Mouse (Mus musculus) hindbrain, embryonic 12.5 days (tissue): Measurements from ENCODE around the gene Lyst. TPM values are rescaled to one million over a fixed set of nuclear protein-coding genes. Genes with fewer than 3 reads are reported as not detected.
"Not testable (repeated sequence)": the region's sequence is repeated elsewhere in the genome, so short reads cannot be mapped to it uniquely, and the experiment has no call there.

Source experiments
- ATAC-seq: fragments of 200-750 bp; cut with Nextera tagmentation; 2 replicates; pipeline ENCODE4 v1.8.0; 2017; ENCODE audit warnings: moderate TSS enrichment; ENCODE audit not compliant: low FRiP score
- H3K27ac ChIP-seq: fragments of 300-500 bp; sonication (generic); 2 replicates; pipeline ENCODE4 v1.5.1; 2016; ENCODE audit warnings: mild to moderate bottlenecking
- H3K27me3 ChIP-seq: fragments of 300-500 bp; sonication (generic); 2 replicates; pipeline ENCODE4 v1.6.1; 2016; ENCODE audit warnings: mild to moderate bottlenecking
- H3K36me3 ChIP-seq: fragments of 300-500 bp; sonication (generic); 2 replicates; pipeline ENCODE4 v1.6.1; 2016; ENCODE audit warnings: mild to moderate bottlenecking
- H3K4me1 ChIP-seq: fragments of 300-500 bp; sonication (generic); 2 replicates; pipeline ENCODE4 v1.6.1; 2016
- H3K4me2 ChIP-seq: fragments of 300-500 bp; sonication (generic); replicated peaks from 2 replicates; pipeline ENCODE4 v1.6.1; 2016; ENCODE audit warnings: mild to moderate bottlenecking
- H3K4me3 ChIP-seq: fragments of 300-500 bp; sonication (generic); 2 replicates; pipeline ENCODE4 v1.5.1; 2016; ENCODE audit warnings: mild to moderate bottlenecking
- H3K9ac ChIP-seq: fragments of 300-500 bp; sonication (generic); 2 replicates; pipeline ENCODE4 v1.6.1; 2016; ENCODE audit warnings: mild to moderate bottlenecking, moderate library complexity
- H3K9me3 ChIP-seq: fragments of 300-500 bp; sonication (generic); replicated peaks from 2 replicates; pipeline ENCODE4 v1.6.1; 2016; ENCODE audit warnings: mild to moderate bottlenecking
- WGBS: fragments of 180-500 bp; shearing (Covaris S2); methylation state at CpG from one replicate; pipeline ENCODE4 v1.1.7; 2016; 5-methylcytosine and 5-hydroxymethylcytosine counted together
- polyA plus RNA-seq: library from polyadenylated mRNA; unstranded; fragments of >200 nt; fragmentation: Nextera tagmentation; extraction: Ambion mirVana; gene quantifications from 2 replicates; pipeline ENCODE4 v1.2.1, GENCODE M21; 2016

Lyst gene
- polyA plus RNA-seq, result 3.2 and 3.7 TPM in 2 replicates

DNA sequence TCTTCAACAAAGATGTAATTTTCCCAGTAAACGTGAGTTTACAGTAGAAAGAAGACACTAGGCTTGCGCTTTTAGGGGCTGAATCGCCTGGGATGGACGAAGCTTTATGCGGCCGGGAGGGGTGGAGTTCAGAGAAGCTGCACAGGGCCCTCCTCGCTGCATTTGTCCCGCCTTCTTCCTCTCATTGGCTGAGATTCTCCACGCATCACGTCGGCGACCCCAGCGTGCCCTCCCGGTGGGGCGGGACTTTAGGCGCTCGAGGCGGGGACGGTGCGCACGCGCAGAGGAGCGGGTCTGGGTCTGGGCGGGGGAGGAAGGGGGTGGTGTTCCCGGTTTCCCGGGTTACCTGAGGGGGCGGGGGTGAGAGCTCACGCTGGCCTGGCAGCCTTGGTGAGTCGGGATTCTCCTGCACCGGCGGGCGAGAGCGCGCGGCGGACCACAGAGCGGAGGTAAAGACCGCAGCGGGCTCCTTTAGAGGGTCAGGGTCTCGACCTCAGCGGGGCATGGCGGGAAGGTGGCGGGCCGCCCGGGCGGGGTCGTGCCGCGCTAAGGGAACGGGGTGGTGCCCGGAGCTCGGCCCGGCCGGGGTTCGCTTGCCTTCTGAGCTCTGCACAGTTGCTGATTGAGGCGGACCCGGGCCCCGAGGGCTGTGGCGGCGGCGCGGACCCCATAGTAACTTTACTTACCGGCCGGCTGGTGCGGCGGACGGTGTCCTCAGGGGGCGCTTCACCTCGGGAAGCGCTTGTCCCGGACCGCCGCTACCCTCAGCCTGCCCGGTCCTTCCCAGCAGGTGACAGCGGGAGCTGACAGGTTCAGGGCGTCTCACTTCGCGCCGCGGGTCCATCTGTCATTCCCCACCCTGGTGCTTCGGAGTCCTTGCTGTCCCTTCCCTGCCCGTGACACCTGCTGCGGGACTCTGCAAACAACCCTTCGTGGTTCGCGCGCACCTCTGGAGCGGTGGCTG is at the start of gene Lyst:
Gene Lyst, plus strand, starts transcription at position 350 of the 964 bp plus-strand sequence.
- Histone ChIP-seq H3K4me2 (peak within 1 kb of the TSS; percentile 82), H3K9ac (peak within 1 kb of the TSS; percentile 80), H3K27ac (peak within 1 kb of the TSS; percentile 83), H3K36me3 (no peaks in the 10 kb centered on the region), H3K4me1 (no peaks in the 10 kb centered on the region; the same call in 1 of the 2 replicates), H3K9me3 (no peaks in the 10 kb centered on the region), H3K27me3 (no peaks in the 10 kb centered on the region), H3K4me3 (peak within 1 kb of the TSS; percentile 81)
- WGBS, result under 1% methylated on average over 87 of the region's 88 CpGs
- ATAC-seq, result peak; percentile 99

DNA sequence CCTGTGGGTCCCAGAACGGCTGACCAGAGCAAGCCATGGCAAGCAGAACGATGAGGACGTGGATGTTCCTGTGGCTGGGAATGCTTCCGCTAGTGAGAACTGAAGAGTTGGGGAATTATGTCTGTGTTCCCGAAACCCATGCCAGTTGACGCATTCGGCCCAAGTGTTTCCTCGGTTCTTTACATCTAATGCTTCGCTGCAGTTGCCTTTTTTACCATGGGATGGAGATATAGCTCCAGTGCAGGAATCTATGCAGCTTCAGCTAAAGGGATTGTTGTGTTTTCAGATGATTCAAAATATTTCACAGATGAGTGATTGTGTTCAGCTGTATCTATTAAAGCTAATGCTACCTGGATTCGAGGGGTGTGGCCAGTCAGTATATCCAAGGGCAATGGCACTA is 47.1 kb upstream of the Lyst start:
- H3K4me2 ChIP-seq, H3K4me1 ChIP-seq, H3K27me3 ChIP-seq, H3K4me3 ChIP-seq, H3K36me3 ChIP-seq, H3K9ac ChIP-seq, H3K9me3 ChIP-seq, ATAC-seq, H3K27ac ChIP-seq: not testable (repeated sequence)
- 90% methylated on average over 10 of the region's 10 CpGs for WGBS

DNA sequence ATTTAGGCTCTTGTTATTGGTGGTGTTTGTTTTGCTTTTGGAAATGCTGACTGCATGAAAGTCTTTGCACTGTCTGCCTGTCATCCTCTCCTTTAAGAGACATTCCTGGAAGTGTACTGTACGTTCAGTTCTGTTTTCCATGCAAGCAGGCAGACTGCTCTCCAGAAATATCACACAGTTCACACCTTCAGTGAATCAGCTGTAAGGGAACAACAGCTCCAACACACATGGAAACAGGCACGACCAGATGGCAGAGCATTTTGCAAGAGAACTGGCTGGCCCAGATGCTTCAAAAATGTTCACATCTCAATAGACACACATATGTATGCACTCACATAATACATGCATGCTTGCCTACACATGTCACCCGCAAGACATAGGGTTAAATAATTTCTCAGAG is 43.4 kb upstream of the Lyst start:
- H3K4me3 ChIP-seq, result no peak overlapping the region

DNA sequence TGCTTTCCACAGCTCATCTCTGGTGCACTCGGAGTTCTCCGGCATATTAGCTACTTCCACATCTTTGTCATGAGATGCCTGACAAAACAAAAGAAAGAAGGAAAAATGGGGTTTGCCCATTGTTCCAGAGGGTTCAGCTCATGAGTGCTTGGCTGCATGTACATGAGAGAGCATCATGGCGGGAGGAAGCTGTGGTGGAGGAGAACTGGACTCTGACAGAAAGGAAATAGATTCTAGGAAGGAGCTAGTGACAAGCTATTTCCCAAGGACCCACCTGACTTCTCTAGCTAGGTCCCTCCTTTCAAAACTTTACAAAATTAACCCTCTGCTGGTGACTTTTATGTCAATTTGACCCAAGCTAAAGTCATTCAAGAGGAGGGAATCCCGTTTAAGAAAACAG is 42.3 kb upstream of the Lyst start:
- H3K27ac ChIP-seq, result no peak overlapping the region
- no peak for ATAC-seq
- WGBS, result 93% methylated on average over 4 of the region's 4 CpGs
- H3K36me3 ChIP-seq, result no peaks in the 10 kb centered on the region
- H3K9me3 ChIP-seq, result no peaks in the 10 kb centered on the region; the same call in 1 of the 2 replicates
- no peak overlapping the region for H3K9ac ChIP-seq
- no peak overlapping the region for H3K4me2 ChIP-seq
- no peaks in the 10 kb centered on the region for H3K27me3 ChIP-seq
- H3K4me1 ChIP-seq, result no peaks in the 10 kb centered on the region
- no peak overlapping the region for H3K4me3 ChIP-seq

More for the DNA sequence above, 43.4 kb upstream of the Lyst start:
- Histone ChIP-seq H3K9ac (no peak overlapping the region), H3K4me1 (no peaks in the 10 kb centered on the region), H3K27me3 (no peaks in the 10 kb centered on the region), H3K9me3 (no peaks in the 10 kb centered on the region; the same call in 1 of the 2 replicates), H3K27ac (no peak overlapping the region), H3K4me2 (no peak overlapping the region), H3K36me3 (no peaks in the 10 kb centered on the region)
- no peak for ATAC-seq
- 72% methylated on average over 3 of the region's 3 CpGs for WGBS

DNA sequence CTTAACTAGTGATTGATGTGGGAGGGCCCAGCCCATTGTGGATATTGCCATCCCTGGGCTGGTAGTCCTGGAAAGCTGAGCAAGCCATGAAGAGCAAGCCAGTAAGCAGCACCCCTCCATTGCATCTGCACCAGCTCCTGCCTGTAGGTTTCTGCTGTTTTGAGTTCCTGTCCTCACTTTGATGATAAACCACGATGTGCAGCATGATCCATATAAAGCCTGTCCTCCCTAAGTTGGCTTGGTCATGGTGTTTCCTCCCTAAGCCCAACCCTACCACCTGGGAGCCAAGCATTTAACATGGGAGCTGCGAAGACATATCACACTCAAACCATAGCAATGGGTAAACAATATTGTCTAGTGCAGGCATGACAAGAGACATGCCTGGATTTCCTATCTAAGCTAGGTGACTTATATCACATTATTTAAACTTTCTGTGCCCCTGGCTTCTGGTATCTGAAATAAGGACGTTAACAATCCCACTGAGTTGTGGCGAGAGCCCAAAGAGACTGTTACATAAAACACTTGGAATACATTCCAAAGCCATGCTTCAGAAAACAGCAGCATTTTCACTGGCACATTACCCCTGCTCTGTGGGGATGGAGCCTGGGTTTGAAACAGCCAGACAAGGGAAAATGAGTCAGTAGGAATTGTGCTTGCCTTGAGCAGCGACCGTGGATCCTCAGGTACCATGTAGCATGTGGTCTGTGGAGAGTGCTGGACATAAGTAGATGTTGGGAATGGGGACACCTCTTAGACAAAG is 41.6 kb upstream of the Lyst start:
- Histone ChIP-seq H3K9me3 (no peaks in the 10 kb centered on the region; the same call in 1 of the 2 replicates), H3K4me3 (no peak overlapping the region), H3K4me1 (no peaks in the 10 kb centered on the region), H3K36me3 (no peaks in the 10 kb centered on the region), H3K27ac (no peak overlapping the region), H3K9ac (no peak overlapping the region), H3K27me3 (no peaks in the 10 kb centered on the region), H3K4me2 (no peak overlapping the region)
- ATAC-seq, result no peak
- 91% methylated on average over 6 of the region's 6 CpGs for WGBS

DNA sequence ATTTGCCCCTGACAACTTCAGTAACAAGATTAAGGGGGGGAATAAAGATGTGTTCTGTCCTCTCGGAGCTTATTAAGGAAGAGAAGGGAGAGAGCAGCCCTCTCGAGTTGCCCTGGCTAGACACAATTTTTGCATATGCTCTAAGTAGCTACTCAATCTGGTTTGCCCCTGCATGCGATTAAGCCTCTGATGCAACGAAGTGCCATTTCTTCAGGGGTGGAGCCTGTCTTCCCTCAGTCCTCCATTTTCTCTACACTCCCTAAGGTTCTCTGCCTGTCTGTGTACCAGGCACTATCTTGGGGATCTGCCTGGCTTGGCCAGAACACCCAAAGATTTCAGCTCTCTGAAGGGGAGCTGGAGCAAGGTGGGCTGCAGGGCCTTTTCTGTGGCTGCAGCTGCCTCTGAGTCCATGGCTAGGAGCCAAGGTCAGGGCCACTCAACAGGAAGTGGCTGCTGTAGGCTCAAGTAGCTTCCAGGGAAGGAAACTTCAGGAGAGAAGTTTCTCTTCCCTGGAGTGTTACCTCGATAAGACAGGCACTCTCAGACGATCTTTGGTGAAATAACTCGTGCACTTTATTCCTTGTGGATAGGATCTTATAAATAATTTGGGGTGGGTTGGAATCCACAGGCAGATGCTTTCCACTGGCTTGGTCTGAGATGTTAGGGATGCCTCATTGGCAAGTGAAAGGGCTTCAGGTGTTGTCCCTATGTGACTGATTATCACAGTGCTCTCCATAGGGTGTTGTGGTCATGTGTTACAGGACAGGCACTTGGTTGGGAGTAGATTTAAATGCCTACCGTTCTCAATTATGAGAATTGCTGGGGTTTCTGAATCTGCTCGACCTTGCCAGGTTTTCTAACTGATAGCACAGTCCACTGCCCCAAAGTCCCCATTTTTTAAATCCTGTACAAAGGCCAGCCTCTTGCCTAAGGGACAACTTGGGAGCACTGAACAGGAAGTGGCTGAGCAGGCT is 40.2 kb upstream of the Lyst start:
- WGBS, result 77% methylated on average over 9 of the region's 9 CpGs
- H3K4me1 ChIP-seq, result no peaks in the 10 kb centered on the region
- no peak overlapping the region for H3K4me3 ChIP-seq
- H3K9me3 ChIP-seq, result no peaks in the 10 kb centered on the region; the same call in 1 of the 2 replicates
- H3K4me2 ChIP-seq, result no peak overlapping the region
- no peaks in the 10 kb centered on the region for H3K27me3 ChIP-seq
- no peaks in the 10 kb centered on the region for H3K36me3 ChIP-seq
- no peak for ATAC-seq
- H3K9ac ChIP-seq, result no peak overlapping the region
- no peak overlapping the region for H3K27ac ChIP-seq

DNA sequence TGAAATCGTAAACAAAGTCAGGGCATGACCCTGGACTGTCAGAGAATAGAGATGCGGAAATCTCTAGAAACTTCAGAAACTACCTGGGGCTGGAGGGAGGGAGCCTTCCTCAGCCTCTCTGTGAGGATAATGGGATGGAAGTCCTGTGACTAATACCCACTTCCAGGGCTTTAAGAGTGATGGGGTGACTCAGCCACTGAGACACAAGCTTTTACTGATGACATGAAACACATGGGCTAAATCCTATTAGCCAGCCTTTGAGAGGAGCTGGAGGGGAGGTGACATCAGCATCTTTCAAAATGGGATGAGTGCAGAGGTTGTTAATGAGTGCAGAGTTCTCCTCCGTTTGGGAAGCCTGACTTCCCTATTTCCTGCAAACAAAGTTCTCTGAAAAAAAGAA is 38.2 kb upstream of the Lyst start:
- Histone ChIP-seq H3K4me2 (no peak overlapping the region), H3K27ac (no peak overlapping the region), H3K9me3 (no peaks in the 10 kb centered on the region; the same call in 1 of the 2 replicates), H3K27me3 (no peaks in the 10 kb centered on the region), H3K4me3 (no peak overlapping the region), H3K36me3 (no peaks in the 10 kb centered on the region), H3K9ac (no peak overlapping the region), H3K4me1 (no peaks in the 10 kb centered on the region)
- no peak for ATAC-seq
- WGBS, result 59% methylated on average over 3 of the region's 3 CpGs

DNA sequence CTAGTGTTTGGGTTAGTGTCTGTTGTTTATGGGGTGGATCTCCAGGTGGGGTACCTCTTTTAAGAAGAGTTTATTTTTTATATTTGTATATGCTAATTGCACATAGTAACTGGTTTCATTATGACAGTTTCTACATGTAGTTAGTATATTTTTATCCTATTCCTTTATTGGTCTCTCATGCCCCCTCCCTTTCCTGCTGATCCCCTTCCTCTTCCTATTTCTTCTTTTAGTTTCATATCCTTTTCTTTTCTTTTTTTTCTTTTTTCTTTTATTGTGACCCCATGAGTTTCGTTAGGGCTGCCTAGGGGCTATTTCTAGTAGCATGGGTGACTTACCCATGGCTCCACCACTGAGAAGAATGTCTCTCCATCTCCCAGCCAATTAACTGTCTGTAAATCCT is 36.5 kb upstream of the Lyst start:
- Histone ChIP-seq H3K27me3 (no peaks in the 10 kb centered on the region), H3K9me3 (no peaks in the 10 kb centered on the region), H3K4me3 (no peak overlapping the region), H3K4me2 (no peak overlapping the region), H3K9ac (no peak overlapping the region), H3K36me3 (no peaks in the 10 kb centered on the region), H3K27ac (no peak overlapping the region), H3K4me1 (no peaks in the 10 kb centered on the region)
- 73% methylated on average over 1 of the region's 1 CpGs for WGBS
- no peak for ATAC-seq

DNA sequence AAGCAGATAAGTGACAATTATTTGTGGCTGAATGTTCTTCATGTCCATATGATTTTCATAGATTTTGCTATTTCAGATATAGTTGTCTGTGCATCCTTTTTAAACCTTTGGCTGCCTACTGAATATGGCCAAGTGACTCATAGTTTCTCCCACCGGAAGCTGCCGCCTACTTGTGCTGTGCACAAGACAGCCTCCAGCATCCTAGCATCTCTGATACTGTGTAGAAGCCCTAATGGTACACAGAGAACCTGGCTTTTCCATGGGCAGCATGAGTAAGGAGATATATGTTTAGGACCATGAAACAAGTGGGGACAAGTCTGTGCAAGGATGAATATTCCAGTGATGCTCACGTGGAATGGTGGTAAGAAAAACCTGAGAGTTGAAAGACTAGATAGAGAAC is 35.0 kb upstream of the Lyst start:
- no peak for ATAC-seq
- Histone ChIP-seq H3K27ac (no peak overlapping the region), H3K36me3 (no peaks in the 10 kb centered on the region), H3K4me1 (no peaks in the 10 kb centered on the region), H3K4me2 (no peak overlapping the region), H3K27me3 (no peaks in the 10 kb centered on the region), H3K9me3 (no peaks in the 10 kb centered on the region), H3K4me3 (no peak overlapping the region), H3K9ac (no peak overlapping the region)
- 90% methylated on average over 3 of the region's 3 CpGs for WGBS

DNA sequence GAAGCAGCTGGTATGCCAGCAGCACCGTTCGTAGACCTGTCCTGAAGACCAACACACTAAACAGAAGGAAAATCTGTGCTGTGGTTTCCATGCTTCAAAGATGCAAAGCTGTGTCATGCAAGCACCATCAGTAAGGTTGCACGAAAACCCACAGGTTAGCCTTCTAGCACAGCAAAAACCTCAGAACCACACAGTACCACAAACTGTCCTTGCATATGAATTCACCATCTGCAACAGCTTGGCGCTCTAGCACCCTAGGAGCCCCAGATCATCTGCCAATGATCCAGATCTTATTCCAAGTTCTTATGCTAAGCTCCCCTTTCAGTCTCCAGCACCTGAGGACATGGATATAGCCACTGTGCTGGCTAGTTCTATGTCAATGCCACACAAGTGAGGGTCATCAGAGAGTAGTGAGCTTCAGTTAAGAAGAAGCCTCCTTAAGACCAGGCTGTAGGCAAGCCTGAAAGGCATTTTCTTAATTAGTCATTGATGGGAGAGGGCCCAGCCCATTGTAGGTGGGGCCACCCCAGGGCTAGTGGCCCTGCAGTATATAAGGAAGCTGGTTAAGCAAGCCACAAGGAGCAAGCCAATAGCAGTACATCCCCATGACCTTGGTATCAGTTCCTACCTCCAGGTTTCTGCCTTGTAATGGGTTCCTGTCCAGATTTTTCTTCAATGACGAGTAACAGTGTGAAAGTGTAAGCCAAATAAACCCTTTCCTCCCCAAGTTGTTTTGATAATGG is 33.0 kb upstream of the Lyst start:
- no peaks in the 10 kb centered on the region for H3K27me3 ChIP-seq
- WGBS, result 87% methylated on average over 5 of the region's 5 CpGs
- no peak for ATAC-seq

DNA sequence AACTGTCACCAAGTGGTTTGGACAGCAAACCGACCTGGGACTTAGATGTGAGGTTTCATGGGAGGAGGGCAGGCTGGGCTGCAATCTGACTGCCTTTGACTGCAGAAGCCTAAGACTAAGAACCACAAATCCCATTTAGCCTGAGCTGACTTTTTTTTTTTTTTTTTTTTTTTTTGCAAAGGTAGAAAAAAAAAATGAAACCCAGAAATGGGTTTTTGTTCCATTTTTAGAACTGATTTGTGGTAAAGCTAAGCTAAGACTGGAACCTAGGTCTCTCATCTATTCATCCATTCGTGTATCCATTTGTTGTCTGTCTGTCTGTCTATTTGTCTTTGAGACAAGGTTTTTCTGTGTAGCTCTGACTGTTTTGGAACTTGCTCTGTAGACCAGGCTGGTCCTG is 31.9 kb upstream of the Lyst start:
- Histone ChIP-seq H3K36me3 (no peaks in the 10 kb centered on the region), H3K9me3 (no peaks in the 10 kb centered on the region), H3K9ac (no peak overlapping the region), H3K27ac (no peak overlapping the region), H3K27me3 (no peaks in the 10 kb centered on the region), H3K4me1 (no peaks in the 10 kb centered on the region), H3K4me3 (no peak overlapping the region), H3K4me2 (no peak overlapping the region)
- WGBS, result 79% methylated on average over 2 of the region's 2 CpGs
- no peak for ATAC-seq

More for the DNA sequence above, 33.0 kb upstream of the Lyst start:
- H3K4me1 ChIP-seq, result no peaks in the 10 kb centered on the region
- no peak overlapping the region for H3K4me3 ChIP-seq
- H3K4me2 ChIP-seq, result no peak overlapping the region
- no peaks in the 10 kb centered on the region for H3K36me3 ChIP-seq
- no peak overlapping the region for H3K9ac ChIP-seq
- H3K9me3 ChIP-seq, result no peaks in the 10 kb centered on the region
- no peak overlapping the region for H3K27ac ChIP-seq
